Mouse (Mus musculus) liver, adult (tissue): ENCODE measurements around the gene Mbnl3.

ENCODE experiments used
- GATA4 ChIP-seq: IDR thresholded peaks from 2 replicates; pipeline ENCODE4 v1.6.1; 2014; ENCODE audit warnings: mild to moderate bottlenecking, low read length; ENCODE audit not compliant: insufficient replicate concordance

Gene Mbnl3

GRCm38 (mm10) chrX:51206432-51206831 lies at the start of gene Mbnl3:
Gene Mbnl3 (minus strand): TSS chrX:51206532.
- TF ChIP-seq GATA4: no peak

- TF ChIP-seq GATA4: no peak
These were observed 596 bp downstream of the Mbnl3 start for GRCm38 (mm10) chrX:51205548-51206324.

GRCm38 (mm10) chrX:51204626-51205547 lies 1.4 kb downstream of the Mbnl3 start:
- TF ChIP-seq GATA4: no peak

GRCm38 (mm10) chrX:51197012-51197411 lies 9.3 kb downstream of the Mbnl3 start:
- TF ChIP-seq GATA4: no peak

GRCm38 (mm10) chrX:51171914-51172313 lies 34.4 kb downstream of the Mbnl3 start:
- TF ChIP-seq GATA4: no peak

GRCm38 (mm10) chrX:51171413-51171812 lies 34.9 kb downstream of the Mbnl3 start:
- no peak for TF ChIP-seq GATA4

- no peak for TF ChIP-seq GATA4
These were observed 35.9 kb downstream of the Mbnl3 start for GRCm38 (mm10) chrX:51170404-51170803.

- TF ChIP-seq GATA4: no peak
These were observed 36.8 kb downstream of the Mbnl3 start for GRCm38 (mm10) chrX:51169476-51170045.

- TF ChIP-seq GATA4: no peak
These were observed 38.4 kb downstream of the Mbnl3 start for GRCm38 (mm10) chrX:51167976-51168375.

GRCm38 (mm10) chrX:51164766-51165165 lies 41.6 kb downstream of the Mbnl3 start:
- TF ChIP-seq GATA4: no peak

GRCm38 (mm10) chrX:51148436-51148835 lies 57.9 kb downstream of the Mbnl3 start:
- no peak for TF ChIP-seq GATA4

GRCm38 (mm10) chrX:51146351-51146750 lies 60.0 kb downstream of the Mbnl3 start:
- TF ChIP-seq GATA4: no peak

- TF ChIP-seq GATA4: no peak
These were observed 66.3 kb downstream of the Mbnl3 start for GRCm38 (mm10) chrX:51140055-51140454.

GRCm38 (mm10) chrX:51131325-51131724 lies 75.0 kb downstream of the Mbnl3 start:
- no peak for TF ChIP-seq GATA4

GRCm38 (mm10) chrX:51102748-51103147 lies 103.6 kb downstream of the Mbnl3 start:
- TF ChIP-seq GATA4: no peak

- TF ChIP-seq GATA4: no peak
These were observed 121.4 kb downstream of the Mbnl3 start for GRCm38 (mm10) chrX:51084972-51085371.

GRCm38 (mm10) chrX:51084211-51084610 lies 122.1 kb downstream of the Mbnl3 start:
- TF ChIP-seq GATA4: no peak
